Mouse (Mus musculus) embryo, embryonic 11 days (tissue): ENCODE data around the gene Krt83.
A peak's percentile ranks its signal among the peaks of the same experiment; 100 is the strongest.

ENCODE experiments used
- DNase-seq: peaks from one replicate; pipeline ENCODE4 v3.0.0-alpha.2; 2015

Gene Krt83

GRCm38 (mm10) chr15:101472952-101473528, 18.3 kb downstream of the Krt83 start, which contains the start of gene Krt86:
TSS of gene Krt86 (plus strand) at chr15:101473478.
- DNase-seq: peak; percentile 72

GRCm38 (mm10) chr15:101469093-101469492, 22.2 kb downstream of the Krt83 start:
- no peak for DNase-seq

- no peak for DNase-seq
Measured at GRCm38 (mm10) chr15:101463651-101464050, 27.7 kb downstream of the Krt83 start, which contains the start of gene Krt81. TSS of gene Krt81 (minus strand) at chr15:101463751.

GRCm38 (mm10) chr15:101459283-101459682, 32.0 kb downstream of the Krt83 start:
- peak; percentile 8 for DNase-seq

- peak; percentile 11 for DNase-seq
Measured at GRCm38 (mm10) chr15:101458361-101458930, 32.9 kb downstream of the Krt83 start.

GRCm38 (mm10) chr15:101455891-101456290, 35.4 kb downstream of the Krt83 start:
- DNase-seq: no peak

- DNase-seq: no peak
Measured at GRCm38 (mm10) chr15:101455292-101455691, 36.0 kb downstream of the Krt83 start.

- DNase-seq: no peak
Measured at GRCm38 (mm10) chr15:101454774-101455173, 36.5 kb downstream of the Krt83 start.

GRCm38 (mm10) chr15:101453093-101453736, 38.1 kb downstream of the Krt83 start:
- peak; percentile 86 for DNase-seq

GRCm38 (mm10) chr15:101447444-101447843, 43.9 kb downstream of the Krt83 start, which contains the start of gene Krt88:
TSS of gene Krt88 (plus strand) at chr15:101447744.
- no peak for DNase-seq

- DNase-seq: no peak
Measured at GRCm38 (mm10) chr15:101446572-101446971, 44.7 kb downstream of the Krt83 start.

GRCm38 (mm10) chr15:101440837-101441236, 50.5 kb downstream of the Krt83 start:
- no peak for DNase-seq

GRCm38 (mm10) chr15:101438555-101438954, 52.8 kb downstream of the Krt83 start, which contains the start of gene Krt87:
TSS of gene Krt87 (minus strand) at chr15:101438804.
- DNase-seq: peak; percentile 56

GRCm38 (mm10) chr15:101436611-101437010, 54.7 kb downstream of the Krt83 start:
- DNase-seq: no peak
